Mouse (Mus musculus): ENCODE measurements around the gene D7Ertd443e. TPM values are rescaled to one million over a fixed set of nuclear protein-coding genes. Genes with fewer than 3 reads are reported as not detected.

Gene D7Ertd443e
- polyA plus RNA-seq, 1 experiment from 2014 or later, result 0.28 TPM

DNA sequence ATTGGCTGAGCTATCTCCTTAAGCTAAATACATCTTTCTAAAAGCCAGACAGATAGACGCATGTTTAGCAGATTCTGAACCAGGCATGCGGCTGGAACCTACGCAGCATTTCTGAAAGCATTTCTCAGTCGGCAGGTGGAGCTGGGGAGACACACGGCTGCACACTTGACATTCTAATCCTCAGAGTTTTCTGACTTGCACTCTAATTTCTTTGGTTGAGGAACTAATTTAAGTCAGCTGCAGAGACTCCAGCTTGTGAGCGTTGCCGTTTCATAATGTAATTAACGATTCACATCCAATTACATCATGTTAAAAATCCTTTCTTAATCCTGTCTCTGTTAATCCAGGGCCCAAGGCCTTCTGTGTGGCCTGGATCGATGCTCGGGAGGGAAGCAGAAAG is 64.5 kb downstream of the D7Ertd443e start:
- Histone ChIP-seq H3K4me1 (replicated peaks; ENCODE audit: control insufficient read depth, insufficient read depth, low read length) (0 out of 2 replicates have a peak, but pooled peaks cover 2% of the 10 kb centered on the region), H3K4me3 (replicated peaks; ENCODE audit: low read length) (no peak overlapping the region), H3K36me3 (replicated peaks; ENCODE audit: control insufficient read depth, insufficient read depth) (no peaks in the 10 kb centered on the region), H3K9me3 (ENCODE audit: control insufficient read depth, low read length) (no peaks in the 10 kb centered on the region), H3K27ac (no peak overlapping the region), H3K4me2 (replicated peaks) (no peak overlapping the region), H3K27me3 (ENCODE audit: control insufficient read depth, insufficient read depth, low read length) (no peaks in the 10 kb centered on the region), H3K9ac (no peak overlapping the region)
- no peak for ATAC-seq (ENCODE audit: low FRiP score)
- WGBS, result 65% methylated on average over 10 of the region's 10 CpGs
- peak; percentile 25 for DNase-seq (ENCODE audit: low spot score)

DNA sequence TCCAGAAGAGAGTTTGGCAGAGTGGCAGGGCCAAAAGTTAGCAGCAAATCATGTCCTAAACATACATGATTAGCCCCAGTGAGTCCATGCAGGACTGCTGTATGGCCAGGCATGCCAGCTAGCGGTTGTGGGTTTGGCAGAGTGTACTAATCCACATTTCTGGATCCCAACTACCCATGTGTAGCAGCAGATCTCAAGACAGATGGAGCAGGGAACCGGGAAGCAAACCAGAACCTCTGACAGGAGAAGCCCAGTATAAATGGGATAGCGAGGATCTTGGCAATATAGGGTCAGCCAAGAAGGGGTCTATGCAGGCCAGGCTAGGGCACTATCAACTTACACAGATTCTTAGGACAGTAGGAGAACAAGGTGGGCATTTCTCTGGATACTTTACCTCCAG is 83.4 kb downstream of the D7Ertd443e start:
- no peak overlapping the region for H3K9ac ChIP-seq
- no peak overlapping the region for H3K4me2 ChIP-seq (replicated peaks)
- no peaks in the 10 kb centered on the region for H3K27me3 ChIP-seq (ENCODE audit: control insufficient read depth, insufficient read depth, low read length)
- H3K27ac ChIP-seq, result no peak overlapping the region
- DNase-seq (ENCODE audit: low spot score) (no peak), ATAC-seq (ENCODE audit: low FRiP score) (no peak)
- H3K36me3 ChIP-seq (replicated peaks; ENCODE audit: control insufficient read depth, insufficient read depth), result no peaks in the 10 kb centered on the region
- WGBS, result 92% methylated on average over 3 of the region's 3 CpGs
- H3K4me3 ChIP-seq (replicated peaks; ENCODE audit: low read length), result no peak overlapping the region
- peaks cover 7% of the 10 kb centered on the region; the same call in 1 of the 2 replicates for H3K9me3 ChIP-seq (ENCODE audit: control insufficient read depth, low read length)
- H3K4me1 ChIP-seq (replicated peaks; ENCODE audit: control insufficient read depth, insufficient read depth, low read length), result no peaks in the 10 kb centered on the region

DNA sequence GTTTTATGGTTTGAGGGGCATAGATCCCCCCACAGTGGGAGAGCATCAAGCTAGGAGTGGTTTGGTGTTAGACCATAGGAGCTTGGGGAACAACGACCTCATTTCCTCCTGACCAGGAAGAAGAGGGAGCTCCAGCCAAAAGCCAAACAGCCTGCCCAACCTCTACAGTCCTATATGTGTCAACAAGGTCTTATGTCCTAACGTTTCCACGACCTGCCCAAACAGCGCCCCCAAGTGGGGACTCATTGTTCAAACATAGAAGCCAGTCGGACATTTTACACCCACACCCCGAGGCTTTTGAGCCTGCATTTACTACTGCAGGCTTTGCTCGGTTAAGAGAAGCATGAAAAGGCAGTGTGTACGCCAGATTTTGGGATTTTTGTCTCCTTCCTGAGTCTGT is 84.2 kb downstream of the D7Ertd443e start:
- Histone ChIP-seq H3K27me3 (ENCODE audit: control insufficient read depth, insufficient read depth, low read length) (no peaks in the 10 kb centered on the region), H3K4me3 (replicated peaks; ENCODE audit: low read length) (no peak overlapping the region), H3K4me1 (replicated peaks; ENCODE audit: control insufficient read depth, insufficient read depth, low read length) (no peaks in the 10 kb centered on the region), H3K4me2 (replicated peaks) (no peak overlapping the region), H3K9ac (no peak overlapping the region), H3K36me3 (replicated peaks; ENCODE audit: control insufficient read depth, insufficient read depth) (no peaks in the 10 kb centered on the region), H3K9me3 (ENCODE audit: control insufficient read depth, low read length) (peaks cover 3% of the 10 kb centered on the region; the same call in 1 of the 2 replicates), H3K27ac (no peak overlapping the region)
- ATAC-seq (ENCODE audit: low FRiP score) (no peak), DNase-seq (ENCODE audit: low spot score) (no peak)
- 52% methylated on average over 8 of the region's 8 CpGs for WGBS

DNA sequence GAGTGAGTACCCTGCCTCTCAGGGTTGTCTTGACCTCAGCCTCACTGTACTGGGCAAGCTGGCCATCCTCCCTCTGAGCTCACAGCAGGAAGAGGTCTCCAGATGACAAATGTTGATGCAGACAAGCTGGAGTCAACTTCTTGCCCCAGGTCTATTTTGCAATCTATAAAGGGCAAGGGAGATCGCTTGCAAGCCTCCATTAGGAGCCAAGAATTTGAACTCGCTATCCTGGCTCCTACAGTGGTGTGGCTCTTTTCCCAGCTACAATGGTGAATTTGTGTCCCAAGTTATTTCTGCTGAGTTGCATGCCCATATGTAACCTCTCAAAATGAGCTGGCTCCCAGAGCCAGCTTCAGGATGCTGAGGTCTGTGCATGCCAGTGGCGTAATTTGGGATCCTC is 92.7 kb downstream of the D7Ertd443e start:
- no peak overlapping the region for H3K4me2 ChIP-seq (replicated peaks)
- ATAC-seq (ENCODE audit: low FRiP score) (no peak), DNase-seq (ENCODE audit: low spot score) (no peak)
- H3K9ac ChIP-seq, result no peak overlapping the region
- no peaks in the 10 kb centered on the region for H3K9me3 ChIP-seq (ENCODE audit: control insufficient read depth, low read length)
- no peak overlapping the region for H3K4me3 ChIP-seq (replicated peaks; ENCODE audit: low read length)
- H3K4me1 ChIP-seq (replicated peaks; ENCODE audit: control insufficient read depth, insufficient read depth, low read length), result 0 out of 2 replicates have a peak, but pooled peaks cover 5% of the 10 kb centered on the region
- no peaks in the 10 kb centered on the region for H3K27me3 ChIP-seq (ENCODE audit: control insufficient read depth, insufficient read depth, low read length)
- 99% methylated on average over 3 of the region's 3 CpGs for WGBS
- H3K36me3 ChIP-seq (replicated peaks; ENCODE audit: control insufficient read depth, insufficient read depth), result no peaks in the 10 kb centered on the region
- no peak overlapping the region for H3K27ac ChIP-seq

DNA sequence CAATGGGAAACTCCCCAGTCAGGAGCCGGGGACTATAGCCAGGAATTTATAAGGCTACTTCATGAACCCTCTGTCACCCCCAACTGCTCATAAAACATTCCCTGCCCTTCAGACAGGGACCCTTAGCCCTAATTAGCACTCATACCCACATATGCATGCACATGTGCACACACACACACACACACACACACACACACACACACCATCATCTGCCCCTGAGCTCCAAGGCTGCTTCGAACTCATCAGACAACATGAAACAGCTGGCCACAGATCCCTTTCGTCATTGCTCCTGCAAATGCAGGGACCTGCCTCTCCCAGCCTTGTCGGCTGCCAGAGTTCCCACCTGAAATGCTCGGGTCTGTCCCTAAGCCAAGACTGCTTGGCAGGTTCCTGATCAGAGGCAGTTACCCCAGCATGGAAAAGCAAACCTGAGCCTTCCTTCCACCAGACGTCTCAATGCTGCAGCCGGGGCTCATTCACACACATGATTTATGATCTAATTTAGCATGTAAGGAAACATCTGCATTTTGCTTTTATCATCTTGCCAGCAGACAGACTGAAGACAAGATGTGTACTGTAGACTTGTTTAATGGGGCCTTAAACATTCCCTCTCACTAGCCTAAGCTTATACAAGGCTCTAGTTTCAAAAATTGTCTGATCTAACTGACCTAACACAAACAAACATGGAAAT is 95.7 kb downstream of the D7Ertd443e start:
- Histone ChIP-seq H3K27me3 (ENCODE audit: control insufficient read depth, insufficient read depth, low read length) (no peaks in the 10 kb centered on the region), H3K4me1 (replicated peaks; ENCODE audit: control insufficient read depth, insufficient read depth, low read length) (0 out of 2 replicates have a peak, but pooled peaks cover 5% of the 10 kb centered on the region), H3K9ac (no peak overlapping the region), H3K27ac (no peak overlapping the region), H3K4me2 (replicated peaks) (no peak overlapping the region), H3K9me3 (ENCODE audit: control insufficient read depth, low read length) (no peaks in the 10 kb centered on the region), H3K36me3 (replicated peaks; ENCODE audit: control insufficient read depth, insufficient read depth) (no peaks in the 10 kb centered on the region), H3K4me3 (replicated peaks; ENCODE audit: low read length) (no peak overlapping the region)
- ATAC-seq (ENCODE audit: low FRiP score), result no peak
- WGBS, result 56% methylated on average over 7 of the region's 7 CpGs
- DNase-seq (ENCODE audit: low spot score), result no peak

DNA sequence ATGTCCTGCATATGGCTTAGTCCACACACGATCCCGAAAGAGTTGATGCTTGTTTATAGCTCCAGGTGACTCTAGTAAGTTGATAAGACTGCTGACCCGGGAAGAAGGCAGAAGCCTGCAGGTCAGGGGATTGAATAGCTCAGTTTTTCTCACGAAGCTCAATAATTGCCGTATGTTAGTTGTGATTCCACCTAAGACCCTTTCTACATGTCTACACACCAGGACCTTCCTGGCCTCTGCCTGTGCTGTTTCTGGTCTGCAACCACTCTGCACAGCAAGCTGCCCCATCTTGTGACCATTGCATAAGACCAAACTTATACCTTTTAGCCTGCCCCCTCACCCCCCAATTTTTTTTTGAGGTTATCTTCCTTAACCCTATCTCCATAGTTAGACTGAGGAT is 96.3 kb downstream of the D7Ertd443e start:
- no peaks in the 10 kb centered on the region for H3K27me3 ChIP-seq (ENCODE audit: control insufficient read depth, insufficient read depth, low read length)
- no peaks in the 10 kb centered on the region for H3K9me3 ChIP-seq (ENCODE audit: control insufficient read depth, low read length)
- 93% methylated on average over 5 of the region's 5 CpGs for WGBS
- no peak overlapping the region for H3K9ac ChIP-seq
- no peak overlapping the region for H3K4me2 ChIP-seq (replicated peaks)
- H3K27ac ChIP-seq, result no peak overlapping the region
- H3K36me3 ChIP-seq (replicated peaks; ENCODE audit: control insufficient read depth, insufficient read depth), result no peaks in the 10 kb centered on the region
- H3K4me3 ChIP-seq (replicated peaks; ENCODE audit: low read length), result no peak overlapping the region
- ATAC-seq (ENCODE audit: low FRiP score) (no peak), DNase-seq (ENCODE audit: low spot score) (no peak)
- 0 out of 2 replicates have a peak, but pooled peaks cover 5% of the 10 kb centered on the region for H3K4me1 ChIP-seq (replicated peaks; ENCODE audit: control insufficient read depth, insufficient read depth, low read length)

DNA sequence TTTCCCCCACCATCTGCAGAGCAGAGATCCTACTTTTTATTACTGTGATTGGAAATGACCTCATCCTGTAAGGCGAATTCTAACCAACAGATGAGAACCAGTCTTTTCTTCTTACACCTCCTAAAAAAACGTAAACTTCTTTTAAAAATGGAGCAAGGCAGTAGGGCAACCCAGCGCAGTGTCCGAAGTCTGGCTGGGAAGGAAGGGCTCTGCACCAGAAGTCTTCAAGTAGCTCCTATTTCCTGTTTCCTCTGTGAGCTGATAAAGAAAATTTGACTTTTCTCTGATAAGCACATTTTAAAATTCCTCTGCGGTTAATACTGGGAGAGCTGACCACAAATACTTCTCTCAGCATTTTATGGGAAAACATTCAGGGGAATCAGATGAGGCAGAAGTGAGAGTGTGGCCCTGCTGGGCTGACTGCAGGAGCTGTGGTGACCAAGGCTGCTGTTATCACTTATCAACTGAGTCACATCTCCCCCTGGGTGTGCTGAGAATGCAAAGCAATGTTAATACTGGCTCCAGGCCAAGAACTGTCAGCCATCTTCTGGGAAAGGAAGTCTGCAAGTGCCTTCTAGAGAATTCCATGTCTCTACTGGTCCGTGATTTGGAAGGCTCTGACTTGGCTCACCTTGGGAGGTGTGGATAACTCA is 97.8 kb downstream of the D7Ertd443e start:
- Histone ChIP-seq H3K36me3 (replicated peaks; ENCODE audit: control insufficient read depth, insufficient read depth) (no peaks in the 10 kb centered on the region), H3K27ac (no peak overlapping the region), H3K9ac (no peak overlapping the region), H3K4me1 (replicated peaks; ENCODE audit: control insufficient read depth, insufficient read depth, low read length) (0 out of 2 replicates have a peak, but pooled peaks cover 5% of the 10 kb centered on the region), H3K9me3 (ENCODE audit: control insufficient read depth, low read length) (no peaks in the 10 kb centered on the region), H3K27me3 (ENCODE audit: control insufficient read depth, insufficient read depth, low read length) (no peaks in the 10 kb centered on the region), H3K4me3 (replicated peaks; ENCODE audit: low read length) (no peak overlapping the region), H3K4me2 (replicated peaks) (no peak overlapping the region)
- 84% methylated on average over 6 of the region's 6 CpGs for WGBS
- DNase-seq (ENCODE audit: low spot score) (peak; percentile 28), ATAC-seq (ENCODE audit: low FRiP score) (no peak)

DNA sequence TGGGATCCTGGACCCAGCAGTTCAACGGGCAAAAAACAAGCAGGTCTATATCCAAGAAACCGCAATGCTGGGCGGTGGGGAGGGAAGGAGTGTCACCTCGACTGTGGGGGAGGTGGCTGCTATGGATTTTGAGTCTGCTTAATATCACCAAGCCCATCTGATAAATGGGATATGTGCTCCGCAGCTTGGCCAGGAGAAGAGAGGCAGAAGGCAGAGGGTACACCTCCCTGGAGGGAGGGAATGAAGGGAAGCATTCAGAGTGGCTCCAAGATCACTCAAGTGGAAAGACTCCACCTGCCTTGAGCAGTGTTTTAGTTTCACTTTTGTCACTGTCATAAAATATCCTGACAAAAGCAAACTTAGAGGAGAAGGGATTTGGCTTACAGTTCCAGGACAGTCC is 112.5 kb downstream of the D7Ertd443e start:
- Histone ChIP-seq H3K9me3 (ENCODE audit: control insufficient read depth, low read length) (no peaks in the 10 kb centered on the region), H3K4me2 (replicated peaks) (no peak overlapping the region), H3K36me3 (replicated peaks; ENCODE audit: control insufficient read depth, insufficient read depth) (no peaks in the 10 kb centered on the region), H3K4me3 (replicated peaks; ENCODE audit: low read length) (no peak overlapping the region), H3K9ac (no peak overlapping the region), H3K4me1 (replicated peaks; ENCODE audit: control insufficient read depth, insufficient read depth, low read length) (no peaks in the 10 kb centered on the region), H3K27me3 (ENCODE audit: control insufficient read depth, insufficient read depth, low read length) (no peaks in the 10 kb centered on the region), H3K27ac (no peak overlapping the region)
- DNase-seq (ENCODE audit: low spot score), result no peak
- 85% methylated on average over 5 of the region's 5 CpGs for WGBS
- no peak for ATAC-seq (ENCODE audit: low FRiP score)

DNA sequence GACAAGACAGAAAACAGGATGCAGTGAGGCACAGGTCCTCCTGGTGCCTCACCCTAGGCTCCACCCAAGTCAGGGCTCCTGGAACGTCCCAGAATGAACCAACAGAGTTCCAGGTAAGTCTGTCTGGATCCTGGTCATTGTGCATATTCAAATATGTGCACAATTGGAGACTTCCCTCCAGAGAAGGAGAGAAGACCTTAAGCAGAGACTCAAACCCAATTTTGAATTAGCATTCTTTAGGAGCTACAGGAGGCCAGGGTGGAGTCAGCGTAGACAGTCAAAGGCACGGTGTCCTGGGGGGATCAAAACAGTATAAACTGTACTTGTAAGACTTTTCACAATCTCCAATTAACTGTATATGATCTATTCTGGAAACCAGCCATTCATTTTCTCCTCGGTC is 113.0 kb downstream of the D7Ertd443e start:
- no peak overlapping the region for H3K27ac ChIP-seq
- no peaks in the 10 kb centered on the region for H3K36me3 ChIP-seq (replicated peaks; ENCODE audit: control insufficient read depth, insufficient read depth)
- ATAC-seq (ENCODE audit: low FRiP score) (no peak), DNase-seq (ENCODE audit: low spot score) (no peak)
- 77% methylated on average over 4 of the region's 4 CpGs for WGBS
- no peaks in the 10 kb centered on the region for H3K9me3 ChIP-seq (ENCODE audit: control insufficient read depth, low read length)
- H3K4me2 ChIP-seq (replicated peaks), result no peak overlapping the region
- no peaks in the 10 kb centered on the region for H3K27me3 ChIP-seq (ENCODE audit: control insufficient read depth, insufficient read depth, low read length)
- H3K4me3 ChIP-seq (replicated peaks; ENCODE audit: low read length), result no peak overlapping the region
- H3K9ac ChIP-seq, result no peak overlapping the region
- no peaks in the 10 kb centered on the region for H3K4me1 ChIP-seq (replicated peaks; ENCODE audit: control insufficient read depth, insufficient read depth, low read length)
